Mouse (Mus musculus) stomach, postnatal 0 days (tissue): ENCODE results near the gene Otop3. TPM values are rescaled to one million over a fixed set of nuclear protein-coding genes. Genes with fewer than 3 reads are reported as not detected.

Source experiments
- ATAC-seq: fragments of 200-750 bp; cut with Nextera tagmentation; 2 replicates; pipeline ENCODE4 v1.8.0; 2017; ENCODE audit not compliant: low FRiP score, low TSS enrichment
- DNase-seq: peaks from one replicate; pipeline ENCODE4 v3.0.0-alpha.2; 2016; ENCODE audit warnings: low spot score
- H3K27ac ChIP-seq: fragments of 300-500 bp; sonication (generic); replicated peaks from 2 replicates; pipeline ENCODE4 v1.5.1; 2014; ENCODE audit warnings: mild to moderate bottlenecking, control low read depth
- H3K27me3 ChIP-seq: fragments of 300-500 bp; sonication (generic); 2 replicates; pipeline ENCODE4 v1.6.1; 2014; ENCODE audit warnings: low read length; ENCODE audit not compliant: control insufficient read depth, insufficient read depth
- H3K36me3 ChIP-seq: fragments of 300-500 bp; sonication (generic); 2 replicates; pipeline ENCODE4 v1.6.1; 2014; ENCODE audit warnings: low read length, mixed read lengths; ENCODE audit not compliant: control insufficient read depth, insufficient read depth
- H3K4me1 ChIP-seq: fragments of 300-500 bp; sonication (generic); replicated peaks from 2 replicates; pipeline ENCODE4 v1.6.1; 2014; ENCODE audit warnings: antibody characterized with exemption; ENCODE audit not compliant: control insufficient read depth, insufficient read depth
- H3K4me2 ChIP-seq: fragments of 300-500 bp; sonication (generic); replicated peaks from 2 replicates; pipeline ENCODE4 v1.6.1; 2014; ENCODE audit warnings: low read depth, mild to moderate bottlenecking, control low read depth, moderate library complexity
- H3K4me3 ChIP-seq: fragments of 300-500 bp; sonication (generic); 2 replicates; pipeline ENCODE4 v1.5.1; 2014; ENCODE audit warnings: low read depth, low read length, control low read depth
- H3K9ac ChIP-seq: fragments of 300-500 bp; sonication (generic); 2 replicates; pipeline ENCODE4 v1.6.1; 2014; ENCODE audit warnings: mild to moderate bottlenecking, low read length, control low read depth, mixed read lengths
- H3K9me3 ChIP-seq: fragments of 300-500 bp; sonication (generic); 2 replicates; pipeline ENCODE4 v1.6.1; 2016; ENCODE audit warnings: low read length; ENCODE audit not compliant: control insufficient read depth
- CTCF ChIP-seq: IDR thresholded peaks from 2 replicates; pipeline ENCODE4 v1.5.1; 2016; ENCODE audit warnings: antibody characterized with exemption, low read depth, mild to moderate bottlenecking, moderate library complexity
- EP300 ChIP-seq: optimal IDR thresholded peaks from 2 replicates; pipeline ENCODE3; 2016; ENCODE audit warnings: antibody characterized with exemption
- WGBS: fragments of 180-500 bp; shearing (Covaris S2); extraction: QIAGEN DNeasy Blood & Tissue Kit; methylation state at CpG from one replicate; pipeline ENCODE4 v1.1.7; 2014; 5-methylcytosine and 5-hydroxymethylcytosine counted together
- polyA plus RNA-seq: library from polyadenylated mRNA; unstranded; fragments of >200 nt; fragmentation: Nextera tagmentation; extraction: Ambion mirVana; gene quantifications from 2 replicates; pipeline ENCODE4 v1.2.1, GENCODE M21; 2015

Gene Otop3
- polyA plus RNA-seq, 1 experiment from 2014 or later = 20.5 TPM

- Histone ChIP-seq H3K9ac (peak within 1 kb of the TSS; percentile 56), H3K27ac (peak within 1 kb of the TSS; percentile 24; the same call in 1 of the 2 replicates), H3K36me3 (no peaks in the 10 kb centered on the region), H3K4me3 (peak within 1 kb of the TSS; percentile 39), H3K4me2 (peak within 1 kb of the TSS; percentile 81), H3K9me3 (no peaks in the 10 kb centered on the region), H3K27me3 (no peaks in the 10 kb centered on the region), H3K4me1 (peaks cover 3% of the 10 kb centered on the region; the same call in 1 of the 2 replicates)
- peak; percentile 73 for ATAC-seq
- WGBS = under 1% methylated on average over 42 of the region's 44 CpGs
- peak; percentile 80 for DNase-seq
- no peak for TF ChIP-seq EP300
- TF ChIP-seq CTCF = peak; percentile 74
Measured at GRCm38 (mm10) chr11:115297214-115297826, 37.2 kb upstream of the Otop3 start, which contains the start of gene Fads6. Fads6 (minus strand) TSS chr11:115297663.

DNA sequence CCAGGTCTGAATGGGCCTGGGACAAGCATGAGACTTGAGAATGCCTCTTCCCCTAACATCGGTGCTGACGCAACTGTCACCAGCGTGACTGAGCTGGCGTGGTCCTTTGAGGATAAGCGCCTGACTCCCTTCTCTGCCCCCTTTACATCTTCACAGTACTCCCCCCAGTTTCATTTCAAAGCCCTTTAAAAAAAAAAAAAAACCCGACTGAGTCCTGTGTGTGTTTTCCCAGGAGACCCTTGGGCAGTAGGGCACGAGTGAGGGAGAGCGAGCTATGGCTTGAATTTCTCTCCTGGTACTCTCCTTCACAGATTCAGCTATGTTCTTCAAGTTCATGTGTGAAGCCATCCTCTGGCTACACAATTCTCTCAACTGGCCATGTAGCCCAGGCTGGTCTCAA is 36.4 kb upstream of the Otop3 start:
- TF ChIP-seq CTCF = no peak
- no peak for TF ChIP-seq EP300
- DNase-seq (no peak), ATAC-seq (no peak)
- no peaks in the 10 kb centered on the region for H3K27me3 ChIP-seq
- 76% methylated on average over 8 of the region's 8 CpGs for WGBS
- H3K4me3 ChIP-seq = no peak overlapping the region
- H3K9me3 ChIP-seq = no peaks in the 10 kb centered on the region
- no peak overlapping the region for H3K4me2 ChIP-seq
- no peak overlapping the region for H3K9ac ChIP-seq
- H3K4me1 ChIP-seq = peaks cover 3% of the 10 kb centered on the region; the same call in 1 of the 2 replicates
- no peak overlapping the region for H3K27ac ChIP-seq
- H3K36me3 ChIP-seq = no peaks in the 10 kb centered on the region

DNA sequence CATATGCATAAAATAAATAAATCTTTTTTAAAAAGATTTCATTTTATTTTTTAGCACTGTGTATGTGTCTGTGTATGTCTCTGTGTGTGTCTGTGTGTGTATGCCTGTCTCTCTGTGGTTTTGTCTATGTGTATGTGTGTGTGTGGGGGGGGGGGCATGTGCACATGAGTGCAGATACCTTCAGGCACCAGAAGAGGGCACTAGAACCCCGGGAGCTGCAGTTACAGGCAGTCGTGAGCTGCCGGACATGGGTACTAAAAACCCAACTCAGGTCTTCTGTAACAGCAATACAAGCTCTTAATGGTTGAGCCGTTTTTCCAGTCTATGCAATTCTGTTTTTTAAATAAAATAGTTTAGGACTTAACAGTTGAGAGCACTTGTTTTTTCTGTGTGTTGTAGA is 33.8 kb upstream of the Otop3 start:
- no peak for DNase-seq
- no peaks in the 10 kb centered on the region for H3K36me3 ChIP-seq

GRCm38 (mm10) chr11:115301351-115301750 is 33.2 kb upstream of the Otop3 start:
- Histone ChIP-seq H3K4me2 (no peak overlapping the region), H3K4me1 (peaks cover 3% of the 10 kb centered on the region; the same call in 1 of the 2 replicates), H3K4me3 (no peak overlapping the region), H3K36me3 (no peaks in the 10 kb centered on the region), H3K9ac (no peak overlapping the region), H3K27ac (no peak overlapping the region), H3K9me3 (no peaks in the 10 kb centered on the region), H3K27me3 (no peaks in the 10 kb centered on the region)
- WGBS = 70% methylated on average over 2 of the region's 2 CpGs
- no peak for DNase-seq
- TF ChIP-seq EP300 = no peak
- no peak for ATAC-seq

More for the DNA sequence above, 33.8 kb upstream of the Otop3 start:
- TF ChIP-seq CTCF = 0 out of 2 replicates have a peak, but pooled peaks have one; percentile 9
- TF ChIP-seq EP300 = no peak
- H3K27ac ChIP-seq = no peak overlapping the region
- no peak overlapping the region for H3K4me3 ChIP-seq
- H3K4me2 ChIP-seq = no peak overlapping the region
- no peaks in the 10 kb centered on the region for H3K27me3 ChIP-seq
- H3K9ac ChIP-seq = no peak overlapping the region
- 80% methylated on average over 4 of the region's 4 CpGs for WGBS
- no peaks in the 10 kb centered on the region for H3K9me3 ChIP-seq
- ATAC-seq = no peak
- peaks cover 3% of the 10 kb centered on the region; the same call in 1 of the 2 replicates for H3K4me1 ChIP-seq

- no peaks in the 10 kb centered on the region for H3K27me3 ChIP-seq
- DNase-seq (no peak), ATAC-seq (no peak)
- no peak for TF ChIP-seq EP300
- no peak for TF ChIP-seq CTCF
- H3K36me3 ChIP-seq = no peaks in the 10 kb centered on the region
- H3K4me3 ChIP-seq = no peak overlapping the region
- no peaks in the 10 kb centered on the region for H3K9me3 ChIP-seq
- no peak overlapping the region for H3K9ac ChIP-seq
- H3K4me1 ChIP-seq = no peaks in the 10 kb centered on the region
- H3K4me2 ChIP-seq = no peak overlapping the region
- 30% methylated on average over 8 of the region's 8 CpGs for WGBS
- H3K27ac ChIP-seq = no peak overlapping the region
Measured at GRCm38 (mm10) chr11:115303167-115303566, 31.4 kb upstream of the Otop3 start.

DNA sequence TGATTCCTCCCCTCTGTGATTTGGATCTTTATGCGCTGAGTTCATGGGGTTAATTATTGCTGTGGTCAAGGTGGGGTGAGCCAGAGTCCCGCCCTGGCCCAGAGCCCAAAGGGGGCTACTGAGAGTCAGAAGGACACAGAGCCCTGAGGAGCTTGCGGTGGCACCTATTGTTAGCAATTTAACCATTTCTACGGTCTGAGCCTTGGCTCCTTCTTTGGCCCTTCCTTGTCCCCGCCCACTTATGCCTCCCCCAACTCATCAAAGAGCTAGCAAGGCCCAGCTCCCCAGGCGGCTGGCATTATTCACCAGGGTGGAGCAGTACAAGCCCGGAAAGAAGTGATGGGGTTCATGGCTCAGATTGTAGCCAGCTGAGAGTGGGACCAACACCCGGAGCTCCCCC is 27.7 kb upstream of the Otop3 start, which contains the start of gene Otop2:
Gene Otop2 (plus strand): TSS at position 301 of the 400 bp plus-strand sequence.
- WGBS = 33% methylated on average over 8 of the region's 8 CpGs

More for the DNA sequence above, 27.7 kb upstream of the Otop3 start, which contains the start of gene Otop2:
- Histone ChIP-seq H3K4me2 (no peak within 1 kb of the TSS), H3K27me3 (no peaks in the 10 kb centered on the region), H3K4me3 (no peak within 1 kb of the TSS), H3K9ac (no peak within 1 kb of the TSS), H3K36me3 (no peaks in the 10 kb centered on the region), H3K9me3 (no peaks in the 10 kb centered on the region), H3K4me1 (no peaks in the 10 kb centered on the region), H3K27ac (no peak within 1 kb of the TSS)
- no peak for DNase-seq
- no peak for ATAC-seq
- TF ChIP-seq EP300 = no peak
- no peak for TF ChIP-seq CTCF
